Mouse (Mus musculus) MN1 (cell line): ENCODE results near the gene Gm13941.

Experiments
- DNase-seq: peaks from one replicate; pipeline ENCODE4 v3.0.0-alpha.2; 2016; ENCODE audit warnings: low spot score

Gm13941 gene

GRCm38 (mm10) chr2:111105882-111106281, at the start of gene Gm13941:
Gene Gm13941, minus strand, starts transcription at chr2:111105982.
- DNase-seq, result no peak

GRCm38 (mm10) chr2:111152836-111153235, 47.1 kb upstream of the Gm13941 start, which contains the start of gene Gm15130:
Gene Gm15130, minus strand, starts transcription at chr2:111152936.
- DNase-seq, result no peak

GRCm38 (mm10) chr2:111135739-111136138, 30.0 kb upstream of the Gm13941 start:
- no peak for DNase-seq

GRCm38 (mm10) chr2:111058586-111059261, 47.1 kb downstream of the Gm13941 start:
- peak; percentile 57 for DNase-seq
